Mouse (Mus musculus) cerebral cortex, adult 2 months (tissue): Measurements from ENCODE around the gene Ccl3.

Experiments
- WGBS: fragments of 180-500 bp; shearing (Covaris S2); methylation state at CpG from one replicate; pipeline ENCODE4 v1.1.7; 2018; 5-methylcytosine and 5-hydroxymethylcytosine counted together

Gene Ccl3

GRCm38 (mm10) chr11:83618238-83618637 lies 30.9 kb downstream of the Ccl3 start:
- WGBS: 49% methylated on average over 5 of the region's 5 CpGs

GRCm38 (mm10) chr11:83616586-83616985 lies 32.6 kb downstream of the Ccl3 start:
- 98% methylated on average over 1 of the region's 1 CpGs for WGBS

DNA sequence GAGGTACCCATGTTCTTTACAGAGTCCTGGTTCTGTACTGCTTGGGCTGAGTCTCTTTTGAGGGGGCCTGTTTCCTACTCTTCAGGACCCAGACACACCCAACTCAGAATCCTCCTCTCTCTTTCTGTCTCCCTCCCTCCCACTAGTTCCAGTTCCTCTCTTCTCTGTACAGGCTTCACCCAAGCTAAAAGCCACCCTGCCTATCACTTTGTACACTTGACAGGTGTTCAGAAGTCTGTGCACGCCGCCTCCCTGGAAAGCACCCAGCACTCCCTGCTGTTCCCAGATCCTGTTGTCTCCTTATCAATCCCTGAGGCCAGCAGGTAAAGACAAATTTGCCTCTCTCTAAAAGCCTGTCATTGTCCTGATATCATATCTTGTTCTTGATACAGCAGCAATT lies 38.3 kb downstream of the Ccl3 start:
- 72% methylated on average over 2 of the region's 2 CpGs for WGBS

GRCm38 (mm10) chr11:83606396-83606795 lies 42.8 kb downstream of the Ccl3 start:
- 54% methylated on average over 1 of the region's 1 CpGs for WGBS

DNA sequence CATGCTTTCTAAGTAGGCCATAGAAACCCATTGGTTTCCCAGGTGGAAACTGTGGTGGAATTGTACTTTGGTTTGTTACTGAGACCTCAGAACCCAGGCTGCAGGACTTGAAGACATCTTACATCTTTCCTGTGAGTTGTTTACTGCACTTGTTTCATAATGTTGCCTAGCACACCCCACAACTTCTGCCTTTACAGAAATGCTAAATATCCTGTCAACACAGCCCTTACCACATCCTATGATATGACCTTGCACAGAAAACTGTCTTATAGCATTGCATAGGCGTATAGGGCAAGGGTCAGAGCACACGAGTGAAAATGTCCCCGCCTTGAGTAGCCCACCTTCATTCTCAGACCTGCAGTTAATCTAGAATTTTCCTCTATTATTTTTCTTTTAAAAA lies 43.6 kb downstream of the Ccl3 start:
- 94% methylated on average over 3 of the region's 3 CpGs for WGBS

DNA sequence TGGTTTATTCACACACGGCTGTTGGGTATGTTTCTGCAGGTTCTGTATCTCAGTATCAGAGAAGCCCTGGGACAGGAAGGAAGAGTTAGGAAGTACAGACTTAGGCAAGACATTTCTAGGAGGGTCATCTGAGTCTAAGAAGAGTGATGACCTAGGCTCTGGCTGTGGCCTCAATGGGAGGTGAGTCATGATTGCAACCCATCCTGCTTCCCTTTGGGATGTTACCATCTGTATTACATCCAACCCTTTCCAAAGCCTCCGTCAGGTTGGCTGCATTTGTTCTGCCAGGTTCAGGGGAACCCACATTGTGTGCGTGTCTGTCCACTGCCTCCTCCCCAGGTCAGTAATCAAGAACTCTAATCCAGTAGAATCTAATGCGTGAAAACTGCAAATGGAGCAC lies 44.5 kb downstream of the Ccl3 start:
- WGBS: 93% methylated on average over 4 of the region's 4 CpGs

DNA sequence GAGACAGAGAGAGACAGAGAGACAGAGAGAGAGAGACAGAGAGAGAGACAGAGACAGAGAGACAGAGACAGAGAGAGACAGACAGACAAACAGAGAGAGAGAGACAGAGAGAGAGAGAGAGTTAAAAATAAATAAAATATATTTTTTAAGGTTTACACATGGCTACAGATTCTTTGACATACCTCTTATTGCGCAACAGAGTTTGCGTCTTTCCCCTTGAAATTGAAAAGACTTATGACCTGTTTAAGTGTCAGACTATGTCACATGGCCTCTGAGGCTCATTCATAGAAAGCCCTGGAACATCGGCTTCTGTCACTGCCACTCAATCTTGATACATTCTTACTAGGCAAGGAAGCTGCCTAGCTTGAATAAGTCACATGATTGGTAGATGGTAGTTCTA lies 45.8 kb downstream of the Ccl3 start:
- WGBS: 94% methylated on average over 3 of the region's 3 CpGs

DNA sequence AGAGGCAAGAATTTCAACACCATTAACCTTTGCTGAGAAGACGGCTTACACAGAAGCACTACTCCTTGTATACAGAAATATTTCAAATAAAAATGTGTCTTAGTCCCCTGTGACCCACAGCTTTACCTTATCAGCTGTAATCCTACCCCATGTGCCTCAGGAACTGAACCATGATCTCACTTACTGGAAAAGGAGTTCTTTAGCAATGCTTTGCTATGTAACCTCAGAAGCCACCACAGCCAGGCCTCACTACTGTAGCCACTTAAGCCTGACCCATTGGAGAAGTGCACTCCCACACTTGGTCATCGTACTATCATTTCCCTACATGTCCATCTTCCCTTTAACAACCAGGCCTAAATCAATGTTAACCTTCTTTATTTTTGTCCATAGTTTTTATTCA lies 48.6 kb downstream of the Ccl3 start:
- 91% methylated on average over 2 of the region's 2 CpGs for WGBS

DNA sequence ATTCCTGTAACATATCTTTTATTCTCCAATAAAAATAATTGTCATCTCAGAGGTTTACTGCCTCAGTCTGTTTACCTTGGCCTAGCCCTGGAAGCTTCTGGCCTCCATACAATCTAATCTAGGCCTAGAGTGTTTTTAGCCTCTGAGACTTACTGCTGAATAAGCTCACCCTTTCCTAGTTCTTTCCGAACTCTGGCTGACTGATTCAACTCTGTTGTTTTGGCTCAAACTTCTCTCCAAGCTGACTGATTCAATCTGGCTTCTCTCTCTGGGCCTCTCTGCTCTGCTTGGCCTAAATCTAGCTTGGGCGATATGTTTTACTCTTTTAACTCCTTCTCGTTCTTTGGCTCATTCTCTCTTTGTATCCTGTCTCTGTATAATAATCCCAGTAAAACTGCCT lies 50.2 kb downstream of the Ccl3 start:
- WGBS: 86% methylated on average over 3 of the region's 3 CpGs

GRCm38 (mm10) chr11:83598207-83598837 lies 50.8 kb downstream of the Ccl3 start:
- 90% methylated on average over 3 of the region's 3 CpGs for WGBS
